Mouse (Mus musculus) bone marrow, adult 2 months (tissue): ENCODE measurements around the gene Pjvk.

Experiments used
- CTCF ChIP-seq: fragments of 200-500 bp; IDR thresholded peaks from 2 replicates; pipeline ENCODE4 v1.5.1; 2011; ENCODE audit warnings: low read length, control low read depth; ENCODE audit not compliant: control insufficient read depth, insufficient read depth
- POLR2A ChIP-seq: fragments of 200-500 bp; IDR thresholded peaks from 2 replicates; pipeline ENCODE4 v1.6.1; 2011; ENCODE audit warnings: low read depth, mild to moderate bottlenecking, control low read depth, low read length, borderline replicate concordance; ENCODE audit not compliant: control insufficient read depth

DNA sequence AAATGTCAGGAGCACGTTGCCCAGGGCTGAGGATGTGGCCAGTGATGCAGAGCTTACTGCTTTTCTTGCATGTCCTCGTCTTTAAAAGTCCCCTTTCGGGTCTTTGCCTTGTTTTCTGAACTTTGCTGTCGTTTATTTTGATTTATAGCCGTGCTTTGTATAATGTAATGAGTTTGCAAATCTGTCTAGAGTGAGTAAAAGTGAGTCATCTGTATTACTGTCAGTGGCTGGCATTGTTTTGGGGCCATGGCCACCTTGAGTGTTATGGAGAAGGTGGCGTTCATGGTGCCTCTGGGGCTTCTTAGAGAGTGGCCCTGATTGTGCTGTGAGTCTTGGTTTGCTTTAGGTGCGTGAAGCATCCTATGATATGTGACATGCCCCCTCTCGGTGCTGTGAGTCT lies 34.0 kb downstream of the Pjvk start:
- TF ChIP-seq POLR2A = no peak
- TF ChIP-seq CTCF = no peak
